Mouse (Mus musculus): ENCODE results near the gene Mst1r. TPM values are rescaled to one million over a fixed set of nuclear protein-coding genes. Genes with fewer than 3 reads are reported as not detected.

The Mst1r gene
- polyA plus RNA-seq, 1 experiment = 0.16 TPM

DNA sequence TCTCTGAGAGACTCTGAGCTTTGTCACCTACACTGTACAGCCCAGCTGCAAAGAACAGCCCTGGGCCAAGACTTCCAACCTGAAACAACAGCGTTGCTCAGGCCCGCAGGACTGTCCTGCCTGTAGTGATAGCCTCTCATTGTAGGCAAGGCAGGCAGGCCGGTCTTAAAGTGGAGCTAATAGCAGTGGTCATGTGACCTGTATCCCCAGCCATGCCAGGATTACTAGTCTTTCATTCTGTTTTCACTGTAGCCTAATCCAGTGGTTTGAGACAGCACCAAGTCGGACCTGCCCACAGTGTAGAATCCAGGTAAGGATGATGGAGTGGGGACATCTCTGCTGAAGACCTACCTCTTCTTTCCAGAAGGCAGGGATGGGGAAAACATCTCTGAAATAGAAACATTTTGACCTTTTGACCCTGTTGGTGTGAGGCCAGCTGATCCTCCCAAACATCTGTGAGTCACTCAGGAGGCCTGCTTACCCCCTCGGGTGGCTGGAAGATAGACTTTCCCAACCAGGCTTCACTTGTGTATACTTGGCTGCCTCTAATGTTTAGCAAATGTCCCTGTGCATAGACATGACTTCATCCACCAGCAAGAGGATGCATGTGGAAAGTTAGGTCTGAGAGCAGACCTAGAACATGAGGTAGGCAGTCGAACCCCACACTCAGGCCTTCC lies 49.1 kb downstream of the Mst1r start:
- TF ChIP-seq EP300 (IDR thresholded peaks at IDR 0.05; ENCODE audit: insufficient read depth, low read depth, low read length) (no peak), CTCF (IDR thresholded peaks at IDR 0.05; ENCODE audit: low read depth, low read length) (no peak), POLR2A (IDR thresholded peaks at IDR 0.05; ENCODE audit: insufficient read depth, low read length) (no peak)
- H3K36me3 ChIP-seq (ENCODE audit: control insufficient read depth, insufficient read depth, low read length, poor library complexity, severe bottlenecking) = no peaks in the 10 kb centered on the region
- H3K4me3 ChIP-seq (ENCODE audit: low read depth, low read length) = no peak overlapping the region
- H3K27ac ChIP-seq (ENCODE audit: insufficient read depth, low read length) = no peak overlapping the region
- no peaks in the 10 kb centered on the region for H3K27me3 ChIP-seq (ENCODE audit: control insufficient read depth, insufficient read depth, low read length, poor library complexity, severe bottlenecking)
- H3K9me3 ChIP-seq (replicated peaks; ENCODE audit: control insufficient read depth, insufficient read depth, low read length, poor library complexity, severe bottlenecking) = no peaks in the 10 kb centered on the region
- H3K9ac ChIP-seq (ENCODE audit: low read depth, poor library complexity, severe bottlenecking) = no peak overlapping the region
- H3K4me1 ChIP-seq (ENCODE audit: control insufficient read depth, insufficient read depth, low read length) = no peaks in the 10 kb centered on the region

DNA sequence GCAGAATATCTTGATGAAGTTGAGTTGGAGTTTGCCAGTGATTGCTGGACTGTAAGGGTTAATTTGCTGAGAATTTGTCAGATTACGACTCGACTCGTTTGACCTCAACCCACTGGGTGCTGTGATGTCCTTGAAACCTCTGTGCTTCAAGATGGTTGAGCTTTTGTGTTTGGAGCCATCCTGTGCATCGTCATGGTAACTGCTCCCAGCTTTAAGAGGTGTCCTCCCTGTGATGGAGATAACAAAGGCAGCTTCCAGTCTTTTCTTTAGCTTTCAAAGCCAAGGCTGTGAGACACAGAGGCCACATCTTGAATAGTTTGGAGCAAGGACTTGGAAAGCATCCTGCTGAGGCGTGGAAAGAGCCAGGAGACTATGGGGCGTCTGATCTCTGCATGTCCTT lies 50.5 kb downstream of the Mst1r start:
- Histone ChIP-seq H3K27me3 (ENCODE audit: control insufficient read depth, insufficient read depth, low read length, poor library complexity, severe bottlenecking) (no peaks in the 10 kb centered on the region), H3K4me3 (ENCODE audit: low read depth, low read length) (no peak overlapping the region), H3K36me3 (ENCODE audit: control insufficient read depth, insufficient read depth, low read length, poor library complexity, severe bottlenecking) (no peaks in the 10 kb centered on the region), H3K27ac (ENCODE audit: insufficient read depth, low read length) (no peak overlapping the region), H3K9ac (ENCODE audit: low read depth, poor library complexity, severe bottlenecking) (no peak overlapping the region), H3K4me1 (ENCODE audit: control insufficient read depth, insufficient read depth, low read length) (peaks cover 2% of the 10 kb centered on the region), H3K9me3 (replicated peaks; ENCODE audit: control insufficient read depth, insufficient read depth, low read length, poor library complexity, severe bottlenecking) (no peaks in the 10 kb centered on the region)
- TF ChIP-seq POLR2A (IDR thresholded peaks at IDR 0.05; ENCODE audit: insufficient read depth, low read length) = no peak
- no peak for TF ChIP-seq EP300 (IDR thresholded peaks at IDR 0.05; ENCODE audit: insufficient read depth, low read depth, low read length)
- no peak for TF ChIP-seq CTCF (IDR thresholded peaks at IDR 0.05; ENCODE audit: low read depth, low read length)

DNA sequence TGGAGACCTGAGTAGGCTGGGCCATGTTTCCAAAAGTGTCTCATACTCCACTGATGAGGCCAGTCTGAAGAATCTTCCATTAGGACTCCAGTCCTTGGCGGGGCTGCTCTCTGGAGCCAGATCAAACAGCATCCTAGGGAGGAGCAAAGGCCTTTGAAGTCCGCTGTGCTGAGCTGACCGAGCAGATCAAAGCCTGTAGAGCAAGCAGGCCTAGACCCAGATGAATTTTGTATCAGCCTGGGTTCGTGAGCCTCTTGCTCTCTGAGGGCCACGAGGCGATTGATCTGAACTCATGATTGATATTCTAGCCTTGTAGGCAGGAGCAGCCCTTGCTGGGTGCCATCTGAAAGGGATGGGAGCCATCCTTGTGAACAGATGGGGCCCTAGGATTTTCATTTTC lies 53.2 kb downstream of the Mst1r start:
- H3K27ac ChIP-seq (ENCODE audit: insufficient read depth, low read length) = no peak overlapping the region
- no peak overlapping the region for H3K9ac ChIP-seq (ENCODE audit: low read depth, poor library complexity, severe bottlenecking)
- H3K4me3 ChIP-seq (ENCODE audit: low read depth, low read length) = no peak overlapping the region
- H3K4me1 ChIP-seq (ENCODE audit: control insufficient read depth, insufficient read depth, low read length) = peaks cover 5% of the 10 kb centered on the region
- no peaks in the 10 kb centered on the region for H3K36me3 ChIP-seq (ENCODE audit: control insufficient read depth, insufficient read depth, low read length, poor library complexity, severe bottlenecking)
- TF ChIP-seq CTCF (IDR thresholded peaks at IDR 0.05; ENCODE audit: low read depth, low read length) = no peak
- no peak for TF ChIP-seq EP300 (IDR thresholded peaks at IDR 0.05; ENCODE audit: insufficient read depth, low read depth, low read length)
- TF ChIP-seq POLR2A (IDR thresholded peaks at IDR 0.05; ENCODE audit: insufficient read depth, low read length) = no peak
- no peaks in the 10 kb centered on the region for H3K27me3 ChIP-seq (ENCODE audit: control insufficient read depth, insufficient read depth, low read length, poor library complexity, severe bottlenecking)
- no peaks in the 10 kb centered on the region for H3K9me3 ChIP-seq (replicated peaks; ENCODE audit: control insufficient read depth, insufficient read depth, low read length, poor library complexity, severe bottlenecking)

DNA sequence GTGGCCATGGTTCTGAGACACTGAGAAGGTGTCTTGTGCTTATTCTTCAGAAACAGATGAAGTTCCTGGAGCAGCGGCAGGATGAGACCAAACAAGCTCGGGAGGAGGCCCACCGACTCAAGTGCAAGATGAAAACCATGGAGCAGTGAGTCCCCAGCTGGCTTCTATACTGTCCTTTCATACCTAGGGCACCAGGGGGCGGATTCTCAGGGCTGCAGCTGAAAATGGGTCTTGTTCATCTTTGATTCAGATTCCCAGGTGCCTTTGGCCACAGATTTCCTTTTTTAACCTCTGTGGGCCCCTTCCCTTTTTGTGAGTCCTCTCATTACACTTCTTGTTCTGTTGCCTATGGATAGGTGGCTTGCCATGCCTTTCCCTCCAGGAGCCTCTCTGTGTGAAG lies 54.3 kb downstream of the Mst1r start:
- Histone ChIP-seq H3K27me3 (ENCODE audit: control insufficient read depth, insufficient read depth, low read length, poor library complexity, severe bottlenecking) (no peaks in the 10 kb centered on the region), H3K27ac (ENCODE audit: insufficient read depth, low read length) (no peak overlapping the region), H3K9me3 (replicated peaks; ENCODE audit: control insufficient read depth, insufficient read depth, low read length, poor library complexity, severe bottlenecking) (no peaks in the 10 kb centered on the region), H3K4me3 (ENCODE audit: low read depth, low read length) (no peak overlapping the region), H3K4me1 (ENCODE audit: control insufficient read depth, insufficient read depth, low read length) (peaks cover 5% of the 10 kb centered on the region), H3K9ac (ENCODE audit: low read depth, poor library complexity, severe bottlenecking) (no peak overlapping the region), H3K36me3 (ENCODE audit: control insufficient read depth, insufficient read depth, low read length, poor library complexity, severe bottlenecking) (no peaks in the 10 kb centered on the region)
- TF ChIP-seq POLR2A (IDR thresholded peaks at IDR 0.05; ENCODE audit: insufficient read depth, low read length) = no peak
- no peak for TF ChIP-seq EP300 (IDR thresholded peaks at IDR 0.05; ENCODE audit: insufficient read depth, low read depth, low read length)
- TF ChIP-seq CTCF (IDR thresholded peaks at IDR 0.05; ENCODE audit: low read depth, low read length) = no peak

DNA sequence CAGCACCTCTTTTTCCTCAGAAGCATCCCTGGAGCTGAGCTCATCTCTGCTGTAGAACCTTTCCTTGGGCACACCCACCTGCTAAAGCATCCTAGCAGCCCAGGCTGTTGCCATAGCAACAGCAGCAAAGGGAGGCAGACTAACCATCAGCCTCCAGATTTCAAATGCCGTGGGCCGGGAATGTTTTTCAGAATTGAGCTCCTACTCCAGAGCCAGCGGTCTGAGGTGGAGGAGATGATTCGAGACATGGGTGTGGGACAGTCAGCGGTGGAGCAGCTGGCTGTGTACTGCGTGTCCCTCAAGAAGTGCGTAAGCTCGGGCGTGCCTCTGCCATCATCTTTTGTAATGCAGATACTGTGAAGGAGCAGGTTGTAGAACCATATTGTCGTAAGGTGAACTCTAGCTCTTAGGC lies 54.7 kb downstream of the Mst1r start:
- H3K4me1 ChIP-seq (ENCODE audit: control insufficient read depth, insufficient read depth, low read length) = peaks cover 5% of the 10 kb centered on the region
- H3K9me3 ChIP-seq (replicated peaks; ENCODE audit: control insufficient read depth, insufficient read depth, low read length, poor library complexity, severe bottlenecking) = no peaks in the 10 kb centered on the region
- TF ChIP-seq EP300 (IDR thresholded peaks at IDR 0.05; ENCODE audit: insufficient read depth, low read depth, low read length) (peak; percentile 67), CTCF (IDR thresholded peaks at IDR 0.05; ENCODE audit: low read depth, low read length) (no peak)
- H3K36me3 ChIP-seq (ENCODE audit: control insufficient read depth, insufficient read depth, low read length, poor library complexity, severe bottlenecking) = no peaks in the 10 kb centered on the region
- H3K9ac ChIP-seq (ENCODE audit: low read depth, poor library complexity, severe bottlenecking) = no peak overlapping the region
- H3K27ac ChIP-seq (ENCODE audit: insufficient read depth, low read length) = no peak overlapping the region
- no peaks in the 10 kb centered on the region for H3K27me3 ChIP-seq (ENCODE audit: control insufficient read depth, insufficient read depth, low read length, poor library complexity, severe bottlenecking)
- H3K4me3 ChIP-seq (ENCODE audit: low read depth, low read length) = no peak overlapping the region

DNA sequence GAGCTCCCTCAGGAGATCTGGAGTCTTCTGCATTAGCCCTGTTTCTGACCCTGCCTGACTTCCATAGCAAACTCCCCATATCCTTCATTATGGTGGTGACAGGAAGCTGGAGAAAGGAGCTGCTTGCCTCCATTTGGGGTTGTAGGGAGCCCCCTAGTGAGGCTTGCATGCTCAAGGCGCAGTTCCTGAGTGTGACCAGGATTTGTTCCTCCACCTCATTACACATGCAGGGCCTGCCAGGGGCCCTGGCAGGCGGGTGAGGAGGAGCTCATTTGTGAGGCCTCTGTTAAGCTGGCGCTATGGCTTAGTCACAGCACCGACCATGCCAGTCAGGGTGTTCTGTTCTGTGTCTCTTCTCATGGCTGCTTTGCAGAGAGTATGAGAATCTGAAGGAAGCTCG lies 55.2 kb downstream of the Mst1r start:
- H3K9ac ChIP-seq (ENCODE audit: low read depth, poor library complexity, severe bottlenecking) = no peak overlapping the region
- H3K27ac ChIP-seq (ENCODE audit: insufficient read depth, low read length) = peak overlapping the region; percentile 14; the same call in 1 of the 2 replicates
- no peaks in the 10 kb centered on the region for H3K36me3 ChIP-seq (ENCODE audit: control insufficient read depth, insufficient read depth, low read length, poor library complexity, severe bottlenecking)
- H3K27me3 ChIP-seq (ENCODE audit: control insufficient read depth, insufficient read depth, low read length, poor library complexity, severe bottlenecking) = no peaks in the 10 kb centered on the region
- TF ChIP-seq POLR2A (IDR thresholded peaks at IDR 0.05; ENCODE audit: insufficient read depth, low read length) (no peak), CTCF (IDR thresholded peaks at IDR 0.05; ENCODE audit: low read depth, low read length) (peak; percentile 52)
- peaks cover 5% of the 10 kb centered on the region for H3K4me1 ChIP-seq (ENCODE audit: control insufficient read depth, insufficient read depth, low read length)
- H3K9me3 ChIP-seq (replicated peaks; ENCODE audit: control insufficient read depth, insufficient read depth, low read length, poor library complexity, severe bottlenecking) = no peaks in the 10 kb centered on the region
- no peak overlapping the region for H3K4me3 ChIP-seq (ENCODE audit: low read depth, low read length)

All from ES-Bruce4 (cell line).